Mouse (Mus musculus) CH12F3 (cell line): ENCODE data around the gene Ccdc65.

Source experiments
- in situ Hi-C: fragments of 300-500 bp; cut with MboI; formaldehyde crosslinking; loops from 2 replicates; pipeline ENCODE4 v1.14.3; 2020; ENCODE audit warnings: low sequenced_read_pairs

The Ccdc65 gene

DNA sequence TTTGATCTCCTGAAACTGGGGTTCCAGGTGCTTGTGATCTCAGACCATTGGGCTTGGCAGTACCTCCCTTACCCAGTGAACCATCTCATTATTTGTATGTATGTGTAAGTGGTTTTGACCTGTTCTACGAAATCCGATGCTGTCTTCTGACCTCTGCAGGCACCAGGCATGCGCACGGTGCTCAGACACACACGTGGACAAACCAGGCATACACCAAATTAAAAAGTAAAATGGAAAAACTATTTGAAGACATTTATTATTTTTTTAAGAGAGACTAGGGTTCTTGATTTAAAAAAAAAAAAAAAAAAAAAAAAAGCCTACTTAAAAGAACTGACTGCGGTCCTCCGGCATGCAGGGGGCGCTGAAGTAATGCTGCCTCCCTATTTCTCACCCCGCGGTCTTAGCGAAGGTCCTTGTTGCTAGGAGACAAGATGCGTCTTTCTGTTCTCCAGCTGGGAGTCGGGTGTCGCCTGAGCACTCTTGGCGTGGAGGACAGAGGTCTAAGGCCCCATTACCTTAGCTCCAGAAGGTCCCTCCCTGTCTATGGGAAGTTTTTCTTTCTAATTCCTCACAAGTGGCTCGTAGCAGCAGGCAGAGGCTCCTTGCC, at the start of gene Ccdc65:
Gene Ccdc65 (plus strand): TSS at position 442 of the 607 bp plus-strand sequence.
- in situ Hi-C loops: no loop called here

DNA sequence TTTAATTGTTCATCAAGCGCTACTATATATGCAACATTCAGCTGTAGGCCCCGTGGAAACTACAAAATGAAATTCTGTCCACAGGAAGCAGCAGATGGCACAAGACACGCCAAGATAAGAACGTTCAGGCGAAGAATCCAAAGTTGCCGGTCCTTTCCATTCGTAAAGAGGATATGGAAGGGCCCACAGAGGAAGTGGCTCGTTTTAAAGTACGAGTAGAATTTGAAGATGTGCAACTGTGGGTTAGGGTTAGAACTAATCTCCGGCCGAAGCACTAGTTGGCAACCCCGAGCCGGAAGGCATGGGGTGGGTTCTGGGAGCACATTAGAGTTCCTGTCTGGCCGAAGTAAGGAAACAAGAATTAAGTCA, 45.8 kb upstream of the Ccdc65 start:
- in situ Hi-C loops: no loop called here

DNA sequence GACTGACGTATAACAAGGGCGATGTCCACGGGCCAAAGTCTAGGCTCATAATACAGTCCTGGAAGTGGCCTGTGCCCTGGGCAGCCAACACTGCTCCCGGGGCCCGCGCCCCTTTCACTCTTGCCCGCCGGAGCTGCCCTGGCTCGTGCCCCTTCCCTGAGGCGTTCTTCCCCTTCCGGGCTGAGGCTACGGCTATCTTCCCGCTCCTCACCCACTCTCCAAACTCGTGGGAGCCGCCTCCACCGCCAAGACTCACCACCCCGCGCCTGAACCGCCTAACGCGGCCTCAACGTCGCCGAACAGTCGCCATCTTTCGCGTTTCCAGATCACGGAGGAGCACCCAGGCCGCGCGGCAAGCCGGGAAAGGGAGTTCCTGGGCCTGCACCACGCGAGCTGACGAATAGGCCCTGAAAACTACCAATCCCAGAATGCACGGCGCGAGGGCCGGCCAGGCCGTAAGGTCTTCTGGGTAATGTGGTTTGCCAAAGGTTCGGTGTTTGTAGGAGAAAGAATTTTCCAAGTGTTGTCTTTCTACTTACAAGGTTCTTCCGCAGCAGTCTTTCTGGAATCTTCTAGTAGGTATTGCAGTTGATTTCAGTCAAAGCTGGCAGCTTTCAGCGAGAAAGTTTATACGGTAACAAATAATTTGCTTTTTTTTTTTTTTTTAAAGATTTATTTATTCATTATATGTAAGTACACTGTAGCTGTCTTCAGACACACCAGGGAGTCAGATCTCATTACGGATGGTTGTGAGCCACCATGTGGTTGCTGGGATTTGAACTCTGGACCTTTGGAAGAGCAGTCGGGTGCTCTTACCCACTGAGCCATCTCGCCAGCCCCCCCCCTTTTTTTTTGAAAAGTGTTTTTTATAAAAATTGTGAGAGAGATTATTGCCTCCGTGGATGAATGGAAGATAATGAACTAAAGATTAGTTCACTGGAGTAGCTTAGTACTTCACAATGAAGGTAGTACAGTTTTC, 45.2 kb upstream of the Ccdc65 start, which contains the start of gene Ddx23:
Gene Ddx23 (minus strand): TSS at position 328 of the 979 bp plus-strand sequence.
- in situ Hi-C loops: no loop called here

DNA sequence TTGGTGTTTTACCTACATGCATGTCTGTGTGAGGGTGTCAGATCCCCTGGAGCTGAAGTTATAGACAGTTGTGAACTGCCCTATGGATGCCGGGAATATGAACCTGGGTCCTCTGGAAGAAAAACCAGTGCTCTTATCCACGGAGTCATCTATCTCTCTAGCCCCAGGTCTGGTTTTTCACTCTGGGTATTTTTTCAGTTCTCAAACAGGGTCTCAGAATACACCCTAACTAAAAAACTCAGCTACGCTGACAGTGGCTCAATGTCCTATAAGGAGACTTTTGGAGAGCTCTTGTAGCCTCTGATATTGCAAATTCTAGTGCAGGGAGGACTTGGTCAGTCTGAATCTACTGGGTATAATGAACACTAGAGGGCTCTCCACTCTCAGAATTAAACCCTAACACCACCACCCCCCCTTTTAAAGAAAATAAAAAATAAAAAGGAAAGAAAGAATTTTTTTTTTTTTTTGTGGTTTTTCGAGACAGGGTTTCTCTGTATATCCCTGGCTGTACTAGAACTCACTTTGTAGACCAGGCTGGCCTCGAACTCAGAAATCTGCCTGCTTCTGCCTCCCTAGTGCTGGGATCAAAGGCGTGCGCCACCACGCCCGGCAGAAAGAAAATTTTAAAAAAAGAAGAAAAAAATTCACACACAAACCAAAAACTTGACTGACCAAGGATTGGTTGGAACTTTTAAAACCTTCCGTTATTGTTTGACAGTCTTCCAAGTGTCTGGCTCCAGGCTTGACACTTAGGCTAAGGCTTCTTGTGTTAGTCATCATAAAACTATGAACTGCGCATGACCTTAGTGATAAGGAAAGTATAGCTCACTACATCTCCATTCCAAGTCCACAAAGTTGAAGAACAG, 43.7 kb upstream of the Ccdc65 start:
- in situ Hi-C loops: no loop called here

DNA sequence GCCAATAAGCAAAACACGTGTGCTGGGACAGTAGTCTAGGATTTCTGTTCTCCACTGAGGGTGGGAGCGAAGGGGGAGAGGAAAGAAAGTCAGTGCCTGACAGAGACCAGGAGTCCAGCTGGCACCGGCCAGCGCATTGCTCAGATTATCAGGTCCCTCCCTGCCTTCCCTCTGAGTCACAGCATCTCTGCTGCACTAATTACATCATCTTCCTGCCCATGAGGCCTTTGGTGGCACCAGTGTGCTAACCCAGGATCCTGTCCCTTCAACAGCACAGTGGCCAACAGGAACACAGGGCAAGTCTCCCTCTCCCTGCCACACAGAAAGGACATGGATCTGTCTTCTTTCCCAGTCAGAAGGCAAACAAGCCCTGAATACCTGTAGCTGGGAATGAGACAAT, 35.4 kb upstream of the Ccdc65 start:
- in situ Hi-C loops: no loop called here

DNA sequence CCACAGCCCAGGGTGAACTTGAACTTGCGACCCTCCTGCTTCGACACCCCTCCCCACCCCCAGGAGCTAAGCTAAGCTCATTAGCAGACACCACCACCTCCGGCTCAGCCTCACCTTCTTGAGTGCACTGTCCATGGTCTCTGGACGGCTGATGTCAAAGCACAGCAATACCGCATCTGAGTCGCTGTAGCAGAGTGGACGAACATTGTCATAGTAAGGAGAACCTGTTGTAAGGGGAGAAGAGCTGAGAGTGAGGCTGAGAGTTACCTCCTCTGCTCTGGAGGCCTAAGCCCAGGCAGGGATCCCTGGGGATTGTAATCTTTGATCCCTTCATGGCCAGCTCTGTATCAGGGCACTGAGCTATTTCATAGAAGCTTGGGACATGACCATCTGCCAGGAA, 34.3 kb upstream of the Ccdc65 start:
- in situ Hi-C loops: no loop called here

DNA sequence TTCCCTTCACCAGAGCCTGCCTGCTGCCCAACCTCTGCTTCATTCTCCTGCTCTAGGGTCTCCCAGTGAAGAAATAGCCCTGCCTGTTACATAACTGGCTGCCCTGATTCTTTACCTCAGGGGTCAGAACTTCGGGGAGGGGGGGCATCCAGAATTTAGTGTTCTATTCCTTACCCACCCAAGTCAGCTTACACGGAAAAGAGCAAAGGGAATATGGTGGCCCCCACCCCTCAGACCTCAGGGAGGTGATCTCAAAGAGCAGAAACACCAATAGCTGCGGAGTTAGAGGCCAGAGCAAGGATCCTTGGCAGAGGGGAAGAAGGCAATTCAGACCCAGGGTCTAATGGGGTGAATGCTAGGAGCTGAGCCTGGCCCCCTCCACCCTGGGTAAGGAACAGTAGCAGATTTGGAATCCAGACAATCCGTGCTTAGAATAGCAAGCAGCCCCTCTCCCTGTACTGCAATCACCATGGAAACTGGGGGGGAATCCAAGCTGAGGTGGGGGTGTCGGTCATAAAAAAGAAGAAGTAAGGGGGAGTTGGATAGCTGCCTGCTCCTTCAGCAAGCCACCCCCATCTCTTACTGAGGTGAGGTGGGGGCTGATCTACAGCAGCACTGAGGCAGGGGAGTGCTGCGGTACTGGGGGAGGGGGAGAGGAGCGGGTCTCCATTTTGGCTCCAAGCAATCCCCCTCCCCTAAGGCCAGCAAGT, 33.6 kb upstream of the Ccdc65 start:
- in situ Hi-C loops: no loop called here

DNA sequence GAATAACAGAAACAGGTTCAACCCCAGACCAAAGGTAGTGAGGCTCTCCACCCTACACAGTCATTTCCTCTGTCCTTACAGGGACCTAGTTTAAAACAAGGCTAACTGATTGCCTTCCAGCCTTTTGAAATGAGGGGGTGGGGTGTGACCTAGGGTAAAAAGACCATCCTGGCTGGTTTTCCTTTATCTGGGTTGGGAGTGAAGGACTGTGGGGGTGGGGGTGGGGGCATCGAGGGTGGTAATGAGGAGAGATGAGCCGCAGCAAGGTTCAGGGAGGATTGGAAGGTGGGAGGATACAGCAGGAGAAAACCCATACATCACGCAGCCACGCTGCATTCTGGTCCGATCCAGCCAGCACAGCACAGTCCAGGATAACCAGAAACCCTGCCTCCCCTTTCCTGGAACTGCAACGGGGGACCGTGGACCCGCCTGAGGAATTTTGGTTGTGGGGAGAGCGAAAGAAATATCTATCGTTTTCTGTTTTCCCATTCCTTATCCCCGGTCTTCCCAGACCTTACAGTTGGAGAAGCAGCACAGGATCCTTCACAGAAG, 32.9 kb upstream of the Ccdc65 start:
- in situ Hi-C loops: no loop called here

DNA sequence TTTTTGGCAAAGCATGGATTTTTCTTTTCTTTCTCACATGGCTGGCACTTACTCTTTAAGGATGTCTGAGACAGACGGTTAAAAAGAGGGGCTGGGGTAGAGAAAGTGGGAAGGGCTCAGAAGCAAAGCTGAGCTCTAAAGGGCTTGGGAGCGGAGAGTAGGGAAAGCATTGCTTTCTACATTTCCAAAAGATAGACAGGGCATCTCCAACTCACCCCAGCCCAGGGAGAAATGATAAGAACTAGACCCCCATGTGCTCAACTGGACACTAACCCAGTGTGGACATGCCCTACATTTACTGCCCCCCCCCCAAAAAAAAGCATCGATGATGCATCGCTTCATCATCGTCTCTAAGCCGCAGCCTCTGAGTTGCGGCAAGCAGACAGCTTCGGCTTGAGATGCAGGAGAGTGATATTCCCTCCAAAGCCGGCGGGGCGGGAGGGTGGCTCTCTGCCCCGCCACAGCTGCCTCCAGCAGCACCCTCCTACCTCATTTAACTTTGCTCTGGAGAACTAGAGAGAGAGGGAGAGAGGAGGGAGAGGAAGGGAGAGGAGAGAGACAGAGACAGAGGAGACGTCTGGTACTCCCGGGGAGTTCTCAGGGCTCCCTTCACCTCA, 32.3 kb upstream of the Ccdc65 start:
- in situ Hi-C loops: no loop called here

DNA sequence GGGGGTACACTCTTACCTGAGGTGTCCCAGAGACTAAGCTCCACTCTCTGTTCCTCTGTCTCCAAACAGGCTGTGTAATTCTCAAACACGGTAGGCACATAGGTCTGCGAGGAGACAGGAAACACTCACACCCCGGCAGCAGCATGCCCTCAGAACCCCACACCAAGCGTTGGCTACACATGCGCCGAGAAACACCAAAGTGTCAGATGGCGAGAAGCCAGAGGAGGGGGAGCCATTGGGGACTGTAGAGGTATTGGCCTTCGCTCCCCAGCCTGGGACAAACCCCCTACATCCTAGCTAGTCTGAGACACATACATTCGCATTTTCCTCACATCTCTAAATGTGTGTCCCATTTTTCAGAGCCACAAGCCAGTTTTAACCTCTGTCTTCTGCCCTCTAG, 31.5 kb upstream of the Ccdc65 start:
- in situ Hi-C loops: no loop called here

DNA sequence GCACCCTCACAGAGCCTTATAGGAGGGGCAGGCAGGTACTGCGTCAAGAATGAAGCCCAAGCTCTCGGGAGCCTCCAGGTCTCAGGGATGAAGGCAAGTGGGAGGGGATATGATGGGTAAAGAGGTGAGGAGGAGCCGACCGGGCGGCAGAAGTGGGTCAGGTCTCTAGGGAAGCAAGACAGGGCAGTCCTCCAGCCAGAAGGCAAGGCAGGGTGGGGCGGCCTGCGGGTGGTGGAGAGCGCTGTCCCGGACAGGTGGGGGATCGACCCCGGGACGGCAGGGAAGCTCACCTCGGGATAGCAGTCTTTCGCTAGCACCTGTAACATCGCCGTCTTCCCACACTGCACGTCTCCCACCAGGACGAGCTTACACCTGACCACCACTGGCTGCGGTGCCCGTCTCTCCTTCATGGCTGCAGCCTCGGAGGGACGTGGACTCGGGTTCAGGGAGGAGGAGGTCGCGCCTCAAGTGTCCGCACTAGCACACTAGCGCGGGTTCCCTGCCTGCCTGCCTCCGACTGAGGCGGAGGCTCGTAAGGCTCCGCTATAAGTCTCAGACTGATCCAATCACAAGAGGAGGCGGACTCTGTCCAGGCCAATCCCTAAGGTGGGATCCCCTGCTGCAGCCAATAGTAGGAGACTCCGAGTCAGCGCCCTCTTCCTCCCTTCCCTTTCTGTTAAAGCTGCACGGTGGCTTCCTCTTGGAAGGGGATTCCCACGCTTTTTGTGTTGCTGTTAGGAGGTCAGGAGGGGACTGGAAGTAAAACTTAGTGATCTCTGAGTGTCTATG, 30.9 kb upstream of the Ccdc65 start, which contains the start of gene Rnd1:
Gene Rnd1 (minus strand): TSS at position 522 of the 789 bp plus-strand sequence.
- in situ Hi-C loops: no loop called here

DNA sequence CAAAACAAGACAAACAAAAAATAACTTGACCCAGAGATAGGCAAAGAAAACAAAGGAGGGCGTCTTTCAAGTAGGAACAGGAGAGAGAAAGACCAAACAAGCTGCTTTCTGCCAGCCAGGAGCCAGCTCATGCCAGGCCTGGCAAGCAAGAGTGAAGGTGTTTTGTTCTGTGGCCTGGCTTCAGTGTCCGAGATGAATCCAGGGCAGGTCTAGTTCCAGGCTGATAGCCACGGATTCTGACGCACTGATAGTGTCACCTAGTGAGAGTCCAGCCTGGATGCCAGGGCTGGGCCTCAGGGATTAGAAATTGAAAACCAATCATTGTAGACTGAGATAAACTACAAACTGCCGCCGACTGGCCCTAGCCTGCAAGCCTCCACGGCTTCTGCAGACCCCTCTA, 30.0 kb upstream of the Ccdc65 start:
- in situ Hi-C loops: no loop called here

DNA sequence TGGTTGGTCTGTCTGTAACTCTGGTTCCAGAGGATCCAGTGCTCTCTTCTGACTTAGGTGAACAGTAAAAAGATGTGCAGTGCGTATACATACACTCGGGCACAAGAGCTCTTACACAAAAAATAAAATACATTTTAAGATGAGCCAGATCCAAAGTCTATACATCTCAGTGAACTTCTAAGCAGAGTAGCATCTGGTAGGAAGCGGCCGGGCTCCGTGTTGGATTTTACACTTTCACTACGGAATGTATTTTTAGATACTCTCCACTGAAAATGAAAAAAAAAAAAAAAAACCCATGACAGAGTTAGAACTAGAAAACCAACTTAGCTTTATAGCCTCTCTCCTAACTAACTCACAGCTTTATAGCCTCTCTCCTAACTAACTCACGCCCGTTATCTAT, 27.3 kb upstream of the Ccdc65 start:
- in situ Hi-C loops: no loop called here

DNA sequence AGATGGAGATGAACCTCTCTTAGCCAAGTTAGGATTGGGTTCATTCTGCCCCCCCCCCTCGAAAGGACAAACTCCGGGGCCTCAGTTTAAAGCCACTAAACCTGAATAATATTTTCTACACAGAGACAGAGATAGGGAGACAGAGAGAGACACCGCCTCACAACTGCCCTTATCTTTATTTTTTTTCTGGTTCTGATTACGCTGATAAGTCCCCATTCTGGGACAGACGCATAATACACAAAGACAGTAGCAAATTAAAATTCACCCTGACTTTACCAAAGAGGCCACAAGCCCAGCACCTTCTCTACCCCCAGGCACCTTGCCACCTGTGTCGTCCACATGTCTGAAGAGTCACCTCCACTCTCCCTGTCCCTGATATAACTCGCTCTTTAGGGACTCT, 26.4 kb upstream of the Ccdc65 start:
- in situ Hi-C loops: no loop called here

DNA sequence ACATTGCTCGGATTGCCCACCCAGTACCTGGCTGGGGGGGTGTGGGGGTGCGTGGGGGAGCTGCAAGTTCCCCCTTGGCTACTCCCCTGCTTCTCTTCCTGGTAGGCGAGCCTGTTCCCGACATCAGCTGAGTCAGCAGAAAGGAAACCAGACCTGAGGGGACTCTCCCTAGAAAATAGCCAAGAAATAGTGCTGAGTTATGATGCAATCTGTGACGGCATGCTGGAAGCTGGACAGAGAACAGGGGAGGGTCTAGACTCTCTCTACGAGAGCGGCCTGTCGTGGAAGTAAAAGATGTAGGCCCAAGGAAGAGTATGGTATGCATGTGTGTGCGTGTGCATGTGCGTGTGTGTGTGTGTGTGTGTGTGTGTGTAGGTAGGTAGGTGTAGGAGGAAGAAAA, 24.8 kb upstream of the Ccdc65 start:
- in situ Hi-C loops: no loop called here

DNA sequence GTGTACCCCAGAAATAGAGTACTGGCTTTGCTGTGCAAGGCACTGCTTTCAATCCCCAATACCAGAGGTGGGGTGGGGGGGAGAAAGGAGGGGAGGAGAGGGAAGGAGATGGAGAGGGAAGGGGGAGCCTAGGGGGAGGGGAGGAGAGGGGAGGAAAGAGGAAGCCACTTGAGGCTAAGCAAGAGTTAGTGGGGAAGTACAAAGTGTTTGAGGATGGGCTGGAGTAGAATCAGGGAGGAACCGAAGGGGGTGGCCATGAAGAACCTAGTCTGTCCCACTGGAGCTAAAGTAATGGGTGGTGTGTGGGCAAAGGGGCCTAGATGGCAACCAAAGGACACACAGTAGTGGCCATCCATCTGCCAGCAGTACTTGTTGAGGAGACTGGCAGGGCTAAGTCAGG, 24.3 kb upstream of the Ccdc65 start:
- in situ Hi-C loops: no loop called here

DNA sequence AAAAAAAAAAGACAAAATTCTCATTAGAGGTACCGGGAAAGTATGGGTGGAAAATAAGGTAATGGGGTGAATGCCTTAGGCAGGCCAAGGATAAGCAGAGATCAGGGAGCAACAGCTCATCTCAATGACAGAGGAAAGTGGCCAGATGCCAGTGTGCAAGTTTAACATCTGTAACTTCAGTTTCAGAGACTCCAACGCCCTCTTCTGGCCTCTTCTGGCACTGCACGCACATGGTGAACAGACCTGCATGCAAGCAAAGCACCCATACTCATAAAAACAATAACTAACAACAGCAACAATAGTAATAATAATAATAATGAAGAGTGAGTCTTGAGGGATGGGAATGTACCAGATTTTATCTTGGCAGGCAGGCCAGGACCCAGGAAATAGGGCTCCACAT, 22.1 kb upstream of the Ccdc65 start:
- in situ Hi-C loops: no loop called here

DNA sequence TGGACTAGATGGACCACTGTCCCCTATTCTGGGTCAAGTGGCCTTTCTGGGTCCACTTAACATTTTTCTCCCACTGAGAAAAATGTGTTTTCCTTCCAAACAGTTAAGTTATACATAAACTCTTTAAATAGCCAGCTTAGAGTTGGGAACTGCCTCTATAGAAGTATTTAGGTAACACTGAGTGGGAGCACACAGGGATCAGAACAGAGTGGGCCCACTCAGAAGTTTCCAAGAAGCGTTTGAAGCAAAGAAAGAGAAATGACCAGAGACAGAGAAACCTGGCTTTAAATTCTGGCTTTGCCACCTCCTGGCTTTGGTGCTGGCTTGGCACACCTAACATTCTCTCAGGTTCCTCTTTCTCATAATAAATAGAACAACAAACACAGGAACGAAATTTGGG, 18.3 kb upstream of the Ccdc65 start:
- in situ Hi-C loops: no loop called here

DNA sequence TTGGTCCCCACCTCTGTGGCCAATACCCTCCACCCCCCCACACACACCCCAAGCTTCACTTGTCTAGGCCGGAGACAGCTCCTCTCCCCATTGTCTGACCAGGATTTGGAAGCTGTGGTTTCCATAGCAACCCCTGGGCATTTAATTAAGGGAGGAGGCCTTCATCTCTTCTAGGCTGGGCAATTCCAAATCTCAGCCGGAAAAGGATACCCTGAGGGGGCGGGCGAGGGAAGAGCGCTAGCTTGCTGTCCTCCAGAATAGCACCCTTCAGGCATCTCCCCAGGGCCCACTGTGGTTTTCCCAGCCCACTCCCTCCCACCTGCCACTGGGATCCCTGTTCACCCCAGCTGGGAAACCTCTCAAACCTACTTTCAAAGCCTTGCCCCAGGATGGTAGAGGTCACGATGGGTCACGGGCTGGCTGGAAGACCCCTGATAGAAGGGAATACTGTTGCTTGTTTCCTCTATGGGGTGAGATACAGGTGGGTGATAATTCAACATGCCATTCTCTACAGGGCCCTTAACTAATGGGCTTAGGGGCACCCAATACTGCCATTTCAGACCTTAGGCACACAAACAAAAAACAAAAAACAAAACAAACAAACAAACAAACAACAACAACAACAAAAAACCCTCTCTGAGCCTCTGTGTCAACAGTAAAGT, 16.4 kb upstream of the Ccdc65 start:
- in situ Hi-C loops: no loop called here
